Comparison of ENCODE assay signal across 8 mouse cellular contexts in the genomic region with DNA sequence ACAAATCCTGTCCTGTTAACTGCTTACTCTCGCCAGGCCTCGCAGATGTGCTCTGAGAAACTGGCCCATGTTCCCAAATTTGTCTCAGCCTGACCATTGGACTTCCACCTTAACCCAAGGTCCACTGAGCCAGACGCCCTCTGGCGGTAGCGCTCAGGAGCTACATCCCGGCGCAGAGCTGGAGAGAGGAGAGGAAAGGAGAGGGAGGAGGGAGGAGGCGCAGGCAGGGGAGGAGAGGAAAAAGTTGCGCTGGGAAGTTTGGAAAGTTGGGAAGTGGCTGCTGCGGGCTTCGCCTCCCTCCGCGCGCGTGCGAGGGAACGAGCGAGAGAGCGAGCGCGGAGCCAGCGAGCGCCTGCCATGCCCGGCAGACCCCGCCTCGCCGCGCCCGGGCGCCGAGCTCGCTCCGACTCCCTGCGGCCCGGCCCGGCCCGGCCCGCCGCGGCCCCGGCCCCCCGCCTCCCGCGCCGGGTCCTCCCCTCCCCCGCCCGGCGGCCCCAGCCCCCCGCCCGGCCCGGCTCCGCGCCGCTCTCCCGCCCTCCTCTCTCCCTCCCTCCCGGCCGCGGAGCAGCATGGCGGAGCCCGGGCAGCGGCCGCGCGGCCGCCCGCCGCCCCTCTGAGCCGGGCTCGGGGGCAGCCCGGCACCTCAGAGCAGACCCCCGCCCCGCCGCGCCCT. TPM values are rescaled to one million over a fixed set of nuclear protein-coding genes. Genes with fewer than 3 reads are reported as not detected.
DNase-seq lines count a peak whose midpoint lies in the region; ATAC-seq and TF ChIP-seq lines count a peak whose summit lies in the region.

No protein-coding gene starts in this region.

- peak overlapping the region; percentile 50 for H3K9ac ChIP-seq in intestine, postnatal 0 days (ENCODE audit: low read depth, low read length)

- H3K27ac ChIP-seq in embryonic facial prominence, embryonic 10.5 days (replicated peaks): peak overlapping the region; percentile 90
- H3K27ac ChIP-seq in intestine, postnatal 0 days (ENCODE audit: low read depth, low read length): peak overlapping the region; percentile 54; the same call in 1 of the 2 replicates

- H3K4me2 ChIP-seq in intestine, postnatal 0 days (replicated peaks; ENCODE audit: low read depth): peak overlapping the region; percentile 99

- WGBS in embryonic facial prominence, embryonic 10.5 days: 2% methylated on average over 61 of the region's 74 CpGs
- under 1% methylated on average over 23 of the region's 74 CpGs for WGBS in intestine, postnatal 0 days

- H3K4me3 ChIP-seq in embryonic facial prominence, embryonic 10.5 days: peak overlapping the region; percentile 86
- peak overlapping the region; percentile 65 for H3K4me3 ChIP-seq in intestine, postnatal 0 days (ENCODE audit: low read depth, low read length)

- no peaks in the 10 kb centered on the region for H3K36me3 ChIP-seq in embryonic facial prominence, embryonic 10.5 days (replicated peaks)
- no peaks in the 10 kb centered on the region for H3K36me3 ChIP-seq in intestine, postnatal 0 days (ENCODE audit: control insufficient read depth, insufficient read depth)

- ATAC-seq in granulocyte monocyte progenitor cell, adult 5-6 weeks (replicated peaks; ENCODE audit: poor library complexity, severe bottlenecking): peak; percentile 91
- ATAC-seq in intestine, postnatal 0 days: peak; percentile 87

- peaks cover 72% of the 10 kb centered on the region for H3K27me3 ChIP-seq in embryonic facial prominence, embryonic 10.5 days (replicated peaks; ENCODE audit: low read depth, poor library complexity, severe bottlenecking)
- H3K27me3 ChIP-seq in intestine, postnatal 0 days (replicated peaks; ENCODE audit: control insufficient read depth, insufficient read depth, low read length): peaks cover 12% of the 10 kb centered on the region

- DNase-seq in adrenal gland, postnatal 25 days: peak; percentile 89
- peak; percentile 93 for DNase-seq in embryonic facial prominence, embryonic 10.5 days (ENCODE audit: low spot score)
- peak; percentile 80 to 92 for DNase-seq in left cerebral cortex, postnatal 25 days (ENCODE audit: low spot score in 2 of 2)
- DNase-seq in mesoderm, embryonic 11.5 days (ENCODE audit: low read depth, low spot score): peak; percentile 96
- DNase-seq in right cerebral cortex, postnatal 36 days (ENCODE audit: low spot score in 2 of 2): peak; percentile 81 to 83
- DNase-seq in urinary bladder, postnatal 36 days (ENCODE audit: low spot score in 2 of 2): peak; percentile 79 to 89

- H3K4me1 ChIP-seq in embryonic facial prominence, embryonic 10.5 days: peaks cover 49% of the 10 kb centered on the region
- no peaks in the 10 kb centered on the region for H3K4me1 ChIP-seq in intestine, postnatal 0 days (replicated peaks; ENCODE audit: control insufficient read depth, insufficient read depth, low read length)

- peak; percentile 99 for TF ChIP-seq CTCF in intestine, postnatal 0 days (IDR thresholded peaks at IDR 0.05; ENCODE audit: low read depth)

- intact Hi-C loops in left cerebral cortex, postnatal 25 days (cut with DNase I): loop anchor here (1.0 to 5.0 kb wide), 3 partner anchors 36 to 231 kb away; no protein-coding TSS in a partner anchor

- H3K9me3 ChIP-seq in embryonic facial prominence, embryonic 10.5 days: no peaks in the 10 kb centered on the region
- no peaks in the 10 kb centered on the region for H3K9me3 ChIP-seq in intestine, postnatal 0 days (ENCODE audit: control insufficient read depth)

RNA-seq across cellular contexts. Expression of gene Trabd2b, which starts 0.7 kb away (rescaled TPM):
- 0.67 and 0.97 TPM in 2 replicates for total RNA-seq in adrenal gland, postnatal 25 days (2021)
- polyA plus RNA-seq in embryonic facial prominence, embryonic 10.5 days (2016; fragmentation: Nextera tagmentation; extraction: Ambion mirVana): 0.80 and 0.81 TPM in 2 replicates
- total RNA-seq in granulocyte monocyte progenitor cell, adult 5-6 weeks (2014; fragmentation: Nextera tagmentation): not detected in 2 replicates
- not detected in 2 replicates for total RNA-seq in granulocyte monocyte progenitor cell, adult 5-6 weeks (2017)
- 0.20 and 0.27 TPM in 2 replicates for polyA plus RNA-seq in intestine, postnatal 0 days (2015; fragmentation: Nextera tagmentation; extraction: Ambion mirVana)
- 1 to 10 TPM; 4.3 to 5.2 TPM for total RNA-seq in left cerebral cortex, postnatal 25 days (2021)

Comparison
In these comparisons a context has a peak if more than half of its experiments do, and no peak if none do; other contexts are left out.
1. Peak in every context shown above with its lines: DNase-seq, ATAC-seq, H3K4me3 ChIP-seq and H3K27ac ChIP-seq.